Mouse (Mus musculus) lung, postnatal 36 days (tissue): ENCODE data around the gene Zfhx2.

Source experiments
- DNase-seq: peaks from one replicate; pipeline ENCODE4 v3.0.0; 2022; ENCODE audit warnings: mixed read lengths

The Zfhx2 gene

DNA sequence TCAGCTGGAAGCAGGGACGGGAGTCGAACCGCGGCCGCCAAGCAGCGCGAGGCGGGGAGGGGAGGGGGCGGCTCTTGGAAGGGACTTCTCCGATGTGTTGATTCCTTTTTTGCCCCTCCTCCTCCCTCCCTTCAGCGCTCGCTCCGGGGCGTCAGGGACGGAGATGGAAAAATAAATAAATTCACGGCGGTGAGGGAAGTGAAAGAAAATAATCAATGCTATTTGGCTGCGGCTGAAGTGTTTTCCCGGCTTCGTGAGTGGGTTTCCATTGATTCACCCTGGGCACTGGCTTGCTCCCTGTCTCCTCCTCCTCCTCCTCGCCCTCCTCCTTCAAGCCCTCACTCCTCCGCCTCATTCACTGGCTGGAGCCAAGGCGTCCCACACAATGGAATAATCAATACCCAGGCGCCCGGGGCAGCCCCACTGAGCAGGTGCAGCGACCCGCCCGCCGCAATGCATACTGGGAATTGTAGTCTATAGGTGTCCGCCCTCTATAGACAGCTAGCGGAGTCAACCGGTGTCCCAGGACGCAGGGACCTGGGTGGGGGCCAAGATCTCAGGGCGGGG lies at the start of gene Zfhx2:
Gene Zfhx2 (minus strand): TSS at position 314 of the 567 bp plus-strand sequence.
- peak; percentile 97 for DNase-seq

DNA sequence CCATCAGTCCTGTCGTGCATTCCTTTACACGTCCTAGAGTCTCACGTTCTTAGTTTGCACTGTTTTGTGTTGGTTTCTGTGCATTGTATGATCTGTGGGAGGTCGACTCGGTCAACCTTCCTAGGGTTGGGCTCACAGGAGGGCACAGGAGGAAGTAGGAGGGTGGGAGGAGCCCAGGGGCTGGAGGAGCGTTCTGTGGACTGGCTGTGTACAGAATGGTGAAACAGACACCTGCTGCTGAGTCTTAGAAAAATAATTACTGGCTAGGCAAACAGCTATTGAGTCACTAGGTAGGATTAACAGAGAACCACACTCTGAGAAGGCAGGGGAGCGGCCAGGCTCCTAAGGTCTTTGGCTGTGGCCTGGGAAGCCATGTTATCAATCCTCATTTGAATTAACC lies 47.2 kb upstream of the Zfhx2 start:
- DNase-seq, result peak; percentile 17

DNA sequence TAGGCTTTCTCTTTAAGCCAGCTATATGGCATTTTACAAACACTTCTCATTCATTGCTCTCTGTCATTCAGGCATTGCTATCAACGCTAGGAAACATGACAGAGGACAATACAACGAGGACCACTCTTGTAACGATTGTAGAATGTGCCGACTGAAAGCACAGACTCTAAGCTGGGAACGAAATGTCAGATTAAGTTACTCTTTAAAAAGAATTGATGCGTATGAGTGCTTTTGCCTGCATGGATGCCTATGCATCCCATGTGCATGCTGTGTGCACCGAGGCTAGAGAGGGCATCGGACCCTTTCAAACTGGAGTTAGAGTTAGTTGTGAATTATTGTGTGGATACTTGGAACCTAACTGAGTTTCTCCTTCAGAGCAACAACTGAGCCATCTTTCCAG lies 43.6 kb upstream of the Zfhx2 start:
- no peak for DNase-seq

- DNase-seq, result no peak
These were observed 34.4 kb upstream of the Zfhx2 start for GRCm38 (mm10) chr14:55126521-55126920.

- DNase-seq, result no peak
These were observed 33.6 kb upstream of the Zfhx2 start for GRCm38 (mm10) chr14:55125711-55126110.

DNA sequence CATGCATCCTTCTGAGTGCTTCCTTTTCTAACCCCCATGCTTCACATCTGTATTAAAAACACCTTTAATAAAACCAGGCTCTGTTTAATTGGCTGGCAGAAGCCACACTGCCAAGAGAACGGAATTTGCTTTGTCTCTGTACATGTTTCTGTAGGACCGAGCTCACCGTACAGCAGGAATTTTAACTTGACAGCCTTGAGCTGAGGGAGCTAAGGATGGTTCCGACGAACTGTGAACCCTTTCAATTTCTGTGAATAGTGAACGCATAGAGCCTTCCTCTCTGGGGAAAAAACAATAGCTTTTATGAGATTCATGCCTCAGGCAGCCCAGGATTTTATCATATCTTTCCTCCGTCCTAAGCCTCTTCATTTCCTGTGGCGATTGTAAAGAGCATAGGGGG lies 30.2 kb upstream of the Zfhx2 start:
- DNase-seq, result no peak

DNA sequence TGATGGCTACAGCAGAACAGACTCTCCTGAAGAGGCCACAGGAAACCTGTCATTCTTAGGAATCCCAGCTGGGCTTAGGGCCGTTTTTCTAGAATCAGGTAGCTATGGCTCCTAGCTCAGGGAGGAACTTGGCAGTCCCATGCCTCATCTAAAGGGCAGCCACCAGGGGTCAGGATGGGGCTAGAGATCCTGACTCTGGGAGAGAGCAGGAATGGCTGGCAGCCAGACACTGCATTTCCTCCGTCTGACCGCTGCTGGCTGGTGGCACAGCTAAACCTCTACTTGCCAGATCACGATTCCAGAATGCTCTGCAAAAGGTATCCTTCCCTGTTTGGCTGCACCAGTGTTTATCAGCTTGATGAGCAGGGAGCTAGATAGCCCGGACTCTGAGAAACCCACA lies 29.8 kb upstream of the Zfhx2 start:
- DNase-seq, result peak; percentile 91

- no peak for DNase-seq
These were observed 27.5 kb upstream of the Zfhx2 start for GRCm38 (mm10) chr14:55119421-55120134.

GRCm38 (mm10) chr14:55118852-55119251 lies 26.7 kb upstream of the Zfhx2 start:
- no peak for DNase-seq

- no peak for DNase-seq
These were observed 24.5 kb upstream of the Zfhx2 start, which contains the start of gene Jph4 for GRCm38 (mm10) chr14:55116425-55117200. TSS of gene Jph4 (minus strand) at chr14:55116935.

DNA sequence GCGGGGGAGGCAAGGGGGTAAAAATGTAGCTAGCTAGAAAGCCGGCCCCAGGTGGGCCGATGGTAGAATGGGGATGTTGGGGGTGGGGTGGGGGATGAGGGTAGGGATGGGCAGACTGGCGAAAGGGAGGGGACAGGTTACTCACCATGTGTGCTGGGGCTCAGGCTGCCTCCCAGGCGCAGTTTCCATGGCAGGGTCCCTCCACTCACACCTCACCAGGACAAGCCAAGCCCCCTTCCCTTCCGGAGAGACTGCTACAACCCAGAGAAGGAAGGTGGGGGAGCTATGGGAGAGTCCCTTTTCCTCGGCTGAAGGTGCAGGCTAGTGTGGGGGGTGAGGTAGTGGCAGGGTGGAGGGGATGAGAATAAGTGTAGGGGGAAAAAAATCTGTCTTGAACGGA lies 23.7 kb upstream of the Zfhx2 start:
- DNase-seq, result no peak

DNA sequence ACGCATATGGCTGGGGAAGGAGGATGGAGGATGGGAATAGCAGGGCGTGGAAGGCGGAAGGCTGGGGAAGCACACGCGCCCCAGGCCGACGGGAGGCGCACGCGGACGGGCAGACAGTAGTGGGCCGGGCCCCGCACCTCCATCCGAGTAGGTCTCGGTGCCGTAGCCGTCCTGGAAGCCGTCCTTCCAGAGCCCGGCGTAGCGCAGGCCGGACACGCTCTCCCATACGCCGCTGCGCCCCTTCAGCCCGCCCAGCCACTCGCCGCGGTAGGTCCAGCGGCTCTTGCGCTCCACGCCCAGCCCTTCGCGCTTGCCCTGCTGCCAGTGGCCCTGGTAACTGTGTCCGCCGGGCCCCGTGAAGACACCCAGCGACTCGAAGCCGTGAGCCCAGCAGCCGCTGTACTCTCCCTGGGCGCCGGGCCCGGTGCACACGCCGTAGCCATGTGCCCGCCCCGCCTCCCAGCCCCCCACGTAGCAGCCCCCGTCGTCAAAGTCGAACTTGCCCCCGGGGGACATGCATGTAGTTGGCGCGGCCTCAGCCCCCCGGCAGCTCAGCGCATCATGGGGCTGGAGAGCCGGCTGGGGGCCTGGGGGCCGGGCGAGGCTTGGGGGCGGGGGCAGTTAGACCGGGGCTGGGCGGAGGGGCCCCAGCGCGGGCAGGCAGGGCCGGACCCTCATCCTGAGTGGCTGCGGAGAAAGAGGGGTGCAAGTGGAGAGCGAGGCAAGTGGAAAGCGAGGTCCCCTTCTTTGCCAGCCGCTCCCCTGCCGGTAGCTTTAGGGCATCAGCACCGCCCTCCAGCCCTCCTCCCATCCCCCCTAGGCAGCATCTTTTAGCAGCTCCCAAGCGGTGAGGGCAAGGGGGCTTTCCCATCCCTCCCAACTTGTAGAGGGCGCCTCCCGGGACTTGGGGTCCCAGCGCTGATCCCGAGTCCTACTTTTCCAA lies 22.9 kb upstream of the Zfhx2 start:
- DNase-seq, result peak; percentile 41

- DNase-seq, result no peak
These were observed 22.0 kb upstream of the Zfhx2 start for GRCm38 (mm10) chr14:55113975-55114645.

- no peak for DNase-seq
These were observed 21.3 kb upstream of the Zfhx2 start for GRCm38 (mm10) chr14:55113351-55113974.

DNA sequence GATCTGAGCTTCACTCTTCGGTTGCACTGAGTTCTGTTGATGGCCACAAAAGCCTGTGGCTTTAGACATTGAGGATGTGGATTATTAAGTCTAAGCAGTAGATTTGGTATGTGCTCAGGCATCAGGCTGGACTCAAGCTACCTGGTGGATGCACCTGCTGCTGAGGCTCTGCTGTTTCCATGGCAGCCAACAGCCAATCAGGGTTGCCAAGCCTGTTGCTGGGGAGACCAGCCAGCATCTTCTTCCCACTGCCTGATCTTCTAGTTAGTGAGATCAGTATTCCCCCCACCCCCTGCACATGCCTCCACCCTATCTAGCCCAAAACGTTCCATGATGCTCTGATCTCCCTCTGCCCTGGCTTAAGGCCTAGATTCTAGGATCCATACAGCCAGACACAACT lies 19.6 kb upstream of the Zfhx2 start:
- DNase-seq, result no peak

DNA sequence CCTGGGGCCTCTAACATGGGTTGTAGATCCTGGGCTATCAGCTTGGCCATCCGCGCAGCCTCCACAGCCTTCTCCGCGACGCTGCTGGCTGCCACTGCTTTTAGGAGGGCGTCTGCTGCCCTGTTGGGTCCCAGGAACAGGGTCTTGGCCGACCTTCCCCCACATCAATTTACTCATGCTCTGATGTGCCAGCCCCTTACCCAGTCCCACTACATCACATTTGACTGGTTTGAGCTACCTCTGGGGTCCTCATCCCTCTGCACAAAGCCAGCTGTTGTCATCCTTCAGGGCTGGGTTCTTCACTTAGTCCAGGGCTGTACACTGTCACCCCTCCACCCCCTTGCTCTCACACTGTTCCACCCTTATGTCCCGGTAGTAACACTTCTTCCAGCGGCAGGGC lies 18.0 kb upstream of the Zfhx2 start:
- DNase-seq, result no peak

DNA sequence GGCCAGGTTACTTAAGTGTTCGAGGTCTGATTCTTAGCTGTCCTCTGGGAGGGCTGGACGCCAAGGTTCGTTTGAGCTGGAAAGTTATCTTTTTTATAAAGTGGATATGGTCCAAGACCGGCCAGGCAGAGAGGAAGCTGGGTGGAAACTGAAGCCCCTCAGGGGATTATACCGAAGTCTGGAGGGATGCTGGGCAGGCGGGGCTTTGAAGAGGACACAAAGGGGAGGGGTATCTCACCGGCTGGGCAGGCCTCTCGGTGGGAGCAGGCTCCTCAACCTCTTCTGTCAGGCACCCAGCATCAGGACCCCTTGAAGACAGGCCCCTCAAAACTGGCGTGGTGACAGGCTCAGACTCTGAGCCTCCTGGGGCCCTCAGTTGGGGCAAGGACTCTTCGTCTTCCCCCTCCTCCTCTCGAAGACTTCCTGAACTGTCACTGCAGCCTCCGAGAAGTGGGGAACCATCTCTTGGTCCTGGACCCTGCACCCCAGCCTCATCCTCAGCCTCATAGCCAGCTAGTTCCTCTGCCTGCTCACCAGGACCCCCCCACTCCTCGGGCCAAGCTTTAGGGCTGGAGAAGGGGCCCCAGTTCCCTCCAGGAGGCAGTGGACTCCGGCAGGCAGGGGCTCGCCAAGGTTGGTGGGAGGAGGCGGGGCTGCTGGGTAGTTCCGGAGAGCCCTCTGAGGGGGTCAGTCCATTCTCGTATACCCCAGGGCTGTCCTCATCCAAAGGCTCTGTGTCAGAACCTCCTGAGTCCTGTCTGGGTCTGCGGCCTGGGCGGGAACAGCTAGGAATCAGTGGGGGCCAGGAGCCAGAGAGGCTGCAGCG lies 17.1 kb upstream of the Zfhx2 start:
- DNase-seq, result no peak

DNA sequence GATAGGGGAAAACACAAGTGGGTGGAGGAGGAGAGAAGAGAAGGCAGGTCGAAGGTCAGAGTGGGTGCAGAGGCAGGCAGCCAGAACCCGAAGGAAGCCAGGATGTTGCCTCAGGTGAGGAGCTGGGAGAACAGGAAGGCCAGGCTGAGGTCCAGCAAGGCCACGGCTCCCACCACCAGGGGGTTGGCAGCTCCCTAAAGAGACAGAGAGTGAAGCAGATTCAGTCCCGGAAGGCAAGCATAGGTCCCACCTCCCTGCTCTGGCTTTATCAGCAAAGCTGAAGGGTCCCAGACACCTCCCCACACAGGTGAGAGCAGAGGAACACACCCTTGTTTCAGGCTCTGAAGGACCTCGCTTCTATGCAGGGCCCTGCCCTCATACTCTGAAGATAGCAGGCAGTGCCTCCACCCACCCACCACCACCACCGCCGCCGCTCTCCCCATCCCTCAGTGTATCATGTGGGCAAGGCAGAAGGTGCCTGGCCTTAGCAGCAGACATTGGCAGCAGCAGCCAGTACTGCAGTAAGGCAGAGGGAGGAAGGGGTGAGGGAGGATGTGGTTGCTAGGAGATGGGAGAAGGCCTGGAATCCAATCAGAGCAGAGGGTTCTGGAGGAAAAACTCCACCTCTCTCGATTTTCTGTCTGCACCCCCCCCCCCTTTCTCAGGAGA lies 16.2 kb upstream of the Zfhx2 start:
- no peak for DNase-seq

- DNase-seq, result no peak
These were observed 14.9 kb upstream of the Zfhx2 start for GRCm38 (mm10) chr14:55106990-55107389.
